Mouse (Mus musculus) spleen, postnatal 10 days (tissue): Measurements from ENCODE around the gene Msln.
A peak's percentile ranks its signal among the peaks of the same experiment; 100 is the strongest.

Experiments used
- DNase-seq, 2 experiments: peaks; one replicate each; pipeline ENCODE4 v3.0.0; 2021 to 2022; ENCODE audit warnings: low spot score in 2 of 2

Gene Msln

DNA sequence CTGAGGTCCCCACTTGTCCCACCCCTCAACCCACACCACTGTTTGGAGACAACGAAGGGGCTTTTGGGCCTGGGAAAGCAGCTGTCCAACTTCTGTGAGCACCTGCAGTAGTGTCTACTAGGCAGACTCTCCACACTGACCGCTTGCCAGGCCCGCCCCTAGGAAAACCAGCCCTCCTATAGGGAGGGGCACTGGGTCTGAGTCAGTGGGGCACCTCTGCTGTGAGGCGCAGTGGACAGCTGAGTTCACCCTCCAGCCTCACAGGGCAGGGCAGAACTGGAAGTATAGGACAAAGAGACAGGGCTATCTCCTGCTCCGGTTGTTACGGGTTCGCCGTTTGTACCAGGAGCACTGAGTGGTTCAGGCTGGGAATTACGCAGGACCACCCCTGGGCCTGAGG, at the start of gene Msln:
Gene Msln (minus strand): TSS at position 138 of the 400 bp plus-strand sequence.
- DNase-seq, result no peak

- no peak for DNase-seq
Observed at GRCm38 (mm10) chr17:25802825-25803517, 48.8 kb upstream of the Msln start.

DNA sequence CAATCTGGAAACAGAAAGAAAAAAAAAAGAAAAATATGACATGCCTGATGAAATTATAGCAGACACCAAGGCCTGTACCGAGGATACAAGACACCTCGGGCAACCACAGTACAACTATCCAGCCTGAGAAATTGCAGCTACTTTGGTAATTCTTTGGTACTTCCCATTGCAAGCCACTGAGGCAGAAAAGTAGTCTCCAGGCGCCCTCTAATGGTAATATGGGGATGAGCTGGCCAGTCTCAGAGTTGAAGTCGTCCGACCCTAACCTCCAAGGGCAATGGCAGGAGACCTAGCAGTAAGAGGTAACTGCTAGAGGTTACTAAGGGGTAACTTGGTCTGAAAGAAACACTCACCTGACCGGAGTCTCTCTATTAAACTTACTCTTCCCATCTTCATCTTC, 46.9 kb upstream of the Msln start:
- peak; percentile 47 to 69 for DNase-seq

DNA sequence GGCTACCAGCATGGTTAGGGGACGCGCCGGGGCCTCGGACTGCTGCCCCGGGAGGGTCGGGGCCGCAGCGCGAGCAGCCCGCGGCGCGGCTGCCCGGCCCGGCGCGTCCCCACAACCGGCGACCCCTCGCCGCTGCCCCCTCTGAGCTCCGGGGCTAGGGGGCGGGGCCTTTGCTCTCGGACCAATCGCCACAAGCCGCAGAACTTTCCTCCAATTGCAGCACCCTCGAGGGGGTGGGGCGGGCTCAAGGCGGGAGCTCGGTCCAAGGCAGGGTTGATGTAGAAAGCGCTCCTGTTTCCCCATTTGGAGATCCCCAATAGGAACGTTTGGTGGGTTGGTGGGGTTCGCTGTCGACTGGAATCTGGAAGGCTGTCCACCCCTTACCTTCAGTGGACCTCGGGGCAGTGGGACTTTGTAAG, 42.8 kb upstream of the Msln start, which contains the start of gene Metrn:
Gene Metrn (minus strand): TSS at position 186 of the 419 bp plus-strand sequence.
- DNase-seq, result peak; percentile 78 to 93

DNA sequence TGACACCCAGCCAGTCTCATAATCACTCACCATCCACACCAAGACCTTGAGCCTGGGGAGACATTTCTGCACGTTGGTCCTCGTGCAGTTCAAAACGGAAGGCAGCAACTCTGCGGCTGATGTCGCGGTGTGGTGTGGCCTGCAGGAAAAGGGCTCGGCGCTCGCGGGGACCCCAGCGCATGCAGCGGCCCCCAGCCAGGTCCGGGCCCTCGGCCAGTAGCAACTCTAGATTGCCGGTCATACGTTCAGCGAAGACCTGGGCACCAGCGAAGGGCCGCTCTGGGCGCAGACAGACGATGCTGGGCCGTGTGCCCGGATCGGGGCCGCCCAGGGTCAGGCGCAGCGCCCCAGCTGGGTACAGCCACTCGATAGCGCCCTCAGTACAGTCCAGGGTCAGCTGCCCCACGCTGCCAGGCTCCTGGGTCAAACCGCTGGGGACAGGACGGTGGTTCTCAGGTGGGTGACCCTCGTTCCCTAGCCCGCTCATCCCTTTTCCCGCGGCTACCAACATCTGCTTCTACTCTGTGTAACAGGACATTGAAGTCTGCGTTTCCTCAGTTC, 42.1 kb upstream of the Msln start:
- DNase-seq, result peak; percentile 46

DNA sequence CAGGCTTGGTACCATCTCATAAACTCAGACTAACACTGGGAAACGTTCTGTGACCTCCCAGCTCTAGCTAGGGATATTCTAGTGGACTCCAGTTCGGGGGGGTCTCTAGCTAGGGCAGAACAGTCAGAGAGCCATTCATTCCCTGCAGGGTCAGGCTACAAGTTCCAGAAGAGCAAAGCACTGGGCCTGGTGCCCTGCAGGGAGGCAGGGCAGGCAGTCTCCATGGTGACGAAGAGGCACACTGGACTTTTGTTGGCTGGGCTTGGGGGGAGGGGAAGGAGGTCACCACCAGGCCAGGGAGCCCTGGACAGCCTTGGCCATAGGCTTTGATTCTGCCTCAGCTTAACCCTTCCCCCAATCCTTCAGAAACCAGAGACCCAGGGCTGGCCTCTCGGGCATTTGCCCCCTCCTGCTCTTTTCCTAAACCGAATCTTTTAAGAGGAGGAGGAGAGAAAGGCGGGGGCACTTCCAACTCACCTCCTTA, 41.5 kb upstream of the Msln start, which contains the start of gene AC134908.4:
Gene AC134908.4 (minus strand): TSS at position 51 of the 484 bp plus-strand sequence.
- DNase-seq, result no peak

GRCm38 (mm10) chr17:25794998-25795397, 40.8 kb upstream of the Msln start:
- DNase-seq, result no peak

DNA sequence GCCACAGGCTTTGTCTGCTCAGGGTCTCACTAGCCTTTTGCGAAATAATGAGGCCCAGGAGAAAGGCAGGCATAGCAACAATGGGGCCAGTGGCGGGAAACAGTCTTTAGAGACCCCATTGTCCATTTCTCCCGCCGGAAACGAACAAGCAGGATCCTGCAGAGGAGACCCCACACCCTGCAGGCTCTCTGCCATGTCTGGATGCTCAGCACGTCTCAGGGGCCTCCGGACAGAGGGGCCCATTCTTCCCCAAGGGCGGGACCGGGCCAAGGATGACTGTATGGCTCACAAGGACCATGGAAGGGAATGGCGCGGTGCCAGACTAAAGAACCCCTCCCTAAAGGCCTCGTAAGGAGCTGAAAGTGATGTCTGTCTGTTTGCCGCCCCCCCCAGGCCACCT, 40.0 kb upstream of the Msln start:
- DNase-seq, result no peak

- DNase-seq, result peak in 1 of 2 experiments; percentile 83
Observed at GRCm38 (mm10) chr17:25792615-25793014, 38.4 kb upstream of the Msln start, which contains the start of gene Fam173a. TSS of gene Fam173a (minus strand) at chr17:25792901.

- peak; percentile 89 to 90 for DNase-seq
Observed at GRCm38 (mm10) chr17:25791843-25792527, 37.8 kb upstream of the Msln start.

DNA sequence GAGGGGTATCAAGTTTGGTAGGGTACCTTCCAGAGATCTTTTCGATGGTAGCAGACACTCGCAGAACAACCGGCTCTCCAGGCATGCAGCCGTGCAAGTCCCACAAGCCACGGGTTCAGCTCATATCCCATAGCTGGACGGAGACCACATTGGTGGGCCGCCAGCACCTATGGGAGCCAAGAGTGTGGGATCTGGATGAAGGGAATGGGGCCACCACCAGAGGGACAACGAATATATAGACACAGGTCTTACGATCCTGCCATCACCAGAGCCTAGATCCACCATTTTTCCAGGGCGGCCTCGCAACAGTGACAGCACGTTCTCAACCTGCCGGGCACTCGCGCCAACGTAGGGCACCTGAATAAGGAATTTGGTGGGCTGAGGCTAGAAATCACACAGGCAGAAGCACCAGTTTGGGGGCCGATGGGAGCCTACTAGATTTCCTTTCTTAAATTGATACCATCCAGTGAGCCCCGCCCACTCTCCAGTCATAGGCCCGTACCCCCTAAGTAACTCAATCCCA, 37.2 kb upstream of the Msln start:
- no peak for DNase-seq

DNA sequence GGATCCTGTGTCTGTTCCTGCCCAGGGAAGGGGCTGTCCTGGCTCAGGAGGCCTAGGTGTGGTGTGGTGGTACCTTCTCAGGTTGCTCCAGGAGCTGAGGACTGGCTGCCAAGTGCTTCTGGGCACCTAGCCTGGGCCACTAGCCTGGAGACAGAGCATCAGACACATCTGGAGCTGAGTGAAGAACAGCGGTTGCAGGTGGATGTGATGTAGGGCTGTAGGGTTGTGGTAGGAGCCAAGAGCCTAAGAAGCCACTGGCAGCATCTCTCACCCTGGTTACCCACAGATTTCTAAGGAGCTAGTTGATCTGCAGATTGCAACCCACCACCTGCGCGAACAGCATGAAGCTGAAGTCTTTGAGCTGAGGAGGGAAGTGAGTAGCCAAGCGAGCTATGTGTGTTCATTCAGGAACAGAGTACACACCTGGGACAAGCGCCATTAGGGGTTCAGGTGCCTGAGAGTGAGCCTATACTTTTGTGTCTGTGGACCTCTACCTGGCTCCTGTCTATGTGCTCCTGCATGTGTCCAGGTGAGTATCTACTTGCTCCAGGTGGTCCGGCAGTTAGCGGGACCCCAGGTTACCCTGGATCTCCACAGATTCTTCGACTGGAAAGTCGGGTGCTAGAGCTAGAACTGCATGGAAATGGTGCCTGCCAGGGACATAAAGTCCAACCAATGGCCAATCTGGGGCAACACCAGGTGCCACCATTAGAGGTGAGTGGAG, 32.8 kb upstream of the Msln start:
- no peak for DNase-seq

DNA sequence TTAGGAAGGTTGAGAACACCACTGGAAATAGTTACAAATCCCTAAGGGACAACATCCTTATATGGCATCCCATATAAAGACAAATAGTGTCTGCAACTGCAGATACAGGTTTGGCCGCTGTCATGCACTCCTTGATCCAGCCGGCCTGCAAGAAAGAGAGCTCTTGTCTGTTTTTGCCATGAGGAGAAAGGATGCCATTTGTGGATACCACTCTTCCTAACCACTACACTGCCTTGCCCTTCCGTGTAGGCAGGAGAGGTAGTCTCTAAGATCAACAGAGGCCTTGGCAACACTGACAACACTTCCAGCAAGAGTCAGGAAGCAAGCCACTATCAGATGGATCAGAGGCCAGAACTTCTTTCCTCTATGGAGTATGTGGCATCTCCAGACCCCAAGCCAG, 32.1 kb upstream of the Msln start, which contains the start of gene Ccdc78:
Gene Ccdc78 (plus strand): TSS at position 301 of the 400 bp plus-strand sequence.
- DNase-seq, result no peak

GRCm38 (mm10) chr17:25785281-25785745, 31.1 kb upstream of the Msln start, which contains the start of gene Haghl:
TSS of gene Haghl (minus strand) at chr17:25785673.
- DNase-seq, result peak; percentile 92 to 97

DNA sequence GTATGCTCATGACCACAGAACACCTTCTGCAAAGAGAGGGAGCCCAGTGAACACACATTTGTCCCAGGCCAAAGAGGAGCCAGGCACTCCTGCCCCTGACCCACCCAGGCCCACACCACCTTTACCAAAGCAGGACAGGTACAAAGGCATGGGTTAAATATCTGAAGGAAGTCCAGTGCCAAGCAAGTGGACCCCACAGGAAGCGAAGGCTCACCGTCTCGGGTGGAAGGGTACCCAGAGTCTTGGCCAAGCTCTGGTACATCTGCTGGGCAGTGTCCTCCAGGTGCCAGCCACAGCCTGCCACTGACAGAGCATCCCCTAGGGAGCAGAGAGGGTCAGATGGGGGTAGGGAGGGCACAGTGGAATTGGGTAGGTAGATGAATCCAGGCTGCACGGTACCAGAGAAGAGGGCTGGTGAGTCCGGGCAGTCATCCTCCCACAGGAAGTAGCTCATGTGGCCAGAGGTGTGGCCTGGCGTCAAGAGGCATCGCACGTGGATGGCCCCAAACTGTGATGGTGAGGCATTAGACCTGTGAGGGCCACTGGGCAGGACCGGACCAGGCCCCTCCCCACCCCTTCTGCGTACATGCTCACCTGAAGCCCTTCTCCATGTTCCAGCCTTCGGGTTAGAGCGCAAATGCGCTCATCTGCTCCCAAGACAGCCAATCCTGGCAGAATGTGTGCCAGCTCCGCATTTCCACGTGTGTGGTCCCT, 29.8 kb upstream of the Msln start:
- peak in 1 of 2 experiments; percentile 13 for DNase-seq

DNA sequence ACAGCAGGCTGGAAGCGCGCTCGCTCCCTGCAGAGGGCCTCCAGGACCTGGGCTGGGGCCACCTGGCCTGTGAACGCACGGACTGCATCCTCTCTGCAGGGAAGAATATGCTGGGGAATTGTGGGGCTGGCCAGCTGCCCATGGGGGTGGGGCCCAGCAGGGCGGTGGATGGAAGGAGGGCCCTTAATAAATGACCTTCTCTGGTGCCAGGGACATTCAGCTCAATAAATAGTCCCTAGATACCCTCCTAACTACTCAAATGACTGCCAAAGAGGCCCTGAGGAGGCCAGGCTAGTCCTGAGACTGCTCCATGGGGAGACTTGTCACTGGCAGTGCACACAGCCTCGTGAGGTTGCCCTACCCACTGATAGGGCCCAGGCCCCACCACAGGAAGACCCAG, 28.9 kb upstream of the Msln start:
- no peak for DNase-seq

- no peak for DNase-seq
Observed at GRCm38 (mm10) chr17:25781339-25781738, 27.2 kb upstream of the Msln start.

DNA sequence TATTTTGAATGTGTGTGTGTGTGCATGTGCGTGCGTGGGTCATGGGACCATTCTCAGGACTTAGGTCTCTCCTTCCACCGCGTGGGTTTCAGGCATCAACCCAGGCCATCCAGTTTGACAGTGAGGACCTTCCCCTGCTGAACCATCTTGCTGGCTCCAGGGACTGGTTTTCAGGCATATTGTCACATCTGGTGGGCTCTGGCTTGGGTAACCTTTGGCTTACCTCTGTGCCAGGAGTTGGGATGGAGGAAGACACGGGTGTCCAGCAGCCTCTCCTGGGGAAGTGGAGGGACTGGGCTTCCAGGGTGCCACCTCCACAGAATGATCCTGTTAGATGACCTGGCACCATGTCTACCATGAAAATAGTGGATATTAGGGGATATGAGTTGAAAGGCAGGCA, 23.8 kb upstream of the Msln start:
- DNase-seq, result no peak

DNA sequence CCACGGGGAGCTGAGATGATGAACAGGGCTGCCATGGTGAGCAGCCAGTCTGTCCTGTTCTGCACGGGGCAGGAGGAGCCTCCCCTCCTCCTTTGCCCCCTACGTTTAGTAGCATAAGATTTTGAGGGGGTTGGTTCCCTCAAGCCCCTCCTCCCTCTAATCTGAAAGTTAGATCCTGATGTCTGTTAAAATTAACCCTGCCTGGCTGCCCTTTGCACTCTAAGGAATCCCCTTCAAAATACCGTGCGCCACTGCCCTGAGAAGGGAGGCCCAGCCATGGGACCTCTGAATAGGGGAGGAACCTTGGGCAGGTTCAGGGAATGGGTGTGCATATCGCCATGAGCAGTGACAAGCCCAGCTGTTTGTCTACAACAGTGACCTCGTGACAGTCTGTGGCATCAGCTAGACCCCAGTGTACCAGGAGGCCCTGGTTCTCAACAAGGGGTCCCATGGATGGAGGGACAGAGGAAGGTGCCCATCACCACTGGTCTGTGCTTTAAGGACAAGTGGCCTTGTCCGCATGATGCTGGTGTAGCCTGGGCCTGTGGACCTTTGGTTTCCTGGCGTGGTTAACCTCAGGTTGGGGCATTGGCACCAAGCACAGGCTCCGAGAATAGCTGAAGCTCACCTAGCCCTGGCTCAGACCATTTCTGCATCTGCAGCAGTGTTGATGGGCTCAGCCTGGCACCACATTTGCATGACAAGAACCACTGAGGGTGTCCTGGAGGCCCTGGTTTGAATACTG, 21.3 kb upstream of the Msln start:
- no peak for DNase-seq

GRCm38 (mm10) chr17:25773549-25774120, 19.5 kb upstream of the Msln start, which contains the start of gene Narfl:
TSS of gene Narfl (plus strand) at chr17:25773776.
- DNase-seq, result peak; percentile 98
